Mouse (Mus musculus) stomach, postnatal 0 days (tissue): ENCODE measurements around the gene Myo9a.

ENCODE experiments used
- CTCF ChIP-seq: IDR thresholded peaks from 2 replicates; pipeline ENCODE4 v1.5.1; 2016; ENCODE audit warnings: antibody characterized with exemption, low read depth, mild to moderate bottlenecking, moderate library complexity
- EP300 ChIP-seq: optimal IDR thresholded peaks from 2 replicates; pipeline ENCODE3; 2016; ENCODE audit warnings: antibody characterized with exemption

- no peak for TF ChIP-seq CTCF
- TF ChIP-seq EP300: no peak
These were observed 214.3 kb downstream of the Myo9a start for GRCm38 (mm10) chr9:59965046-59965445.
